Mouse (Mus musculus) kidney, embryonic 16.5 days (tissue): ENCODE measurements around the gene Cers5. TPM values are rescaled to one million over a fixed set of nuclear protein-coding genes. Genes with fewer than 3 reads are reported as not detected.

Experiments used
- ATAC-seq: fragments of 200-750 bp; cut with Nextera tagmentation; 2 replicates; pipeline ENCODE4 v1.8.0; 2017; ENCODE audit warnings: moderate TSS enrichment; ENCODE audit not compliant: low FRiP score, low TSS enrichment
- H3K27ac ChIP-seq: fragments of 300-500 bp; sonication (generic); 2 replicates; pipeline ENCODE4 v1.5.1; 2014; ENCODE audit warnings: low read length
- H3K27me3 ChIP-seq: fragments of 300-500 bp; sonication (generic); 2 replicates; pipeline ENCODE4 v1.6.1; 2014; ENCODE audit warnings: low read length, control low read depth, mixed read lengths; ENCODE audit not compliant: insufficient read depth
- H3K36me3 ChIP-seq: fragments of 300-500 bp; sonication (generic); 2 replicates; pipeline ENCODE4 v1.6.1; 2014; ENCODE audit warnings: low read length, control low read depth, mixed read lengths; ENCODE audit not compliant: insufficient read depth
- H3K4me1 ChIP-seq: fragments of 300-500 bp; sonication (generic); 2 replicates; pipeline ENCODE4 v1.6.1; 2014; ENCODE audit warnings: low read length, control low read depth, mixed read lengths; ENCODE audit not compliant: insufficient read depth
- H3K4me2 ChIP-seq: fragments of 300-500 bp; sonication (generic); replicated peaks from 2 replicates; pipeline ENCODE4 v1.6.1; 2014; ENCODE audit warnings: low read depth, low read length
- H3K4me3 ChIP-seq: fragments of 300-500 bp; sonication (generic); 2 replicates; pipeline ENCODE4 v1.5.1; 2014; ENCODE audit warnings: mild to moderate bottlenecking, low read length
- H3K9ac ChIP-seq: fragments of 300-500 bp; sonication (generic); replicated peaks from 2 replicates; pipeline ENCODE4 v1.6.1; 2014; ENCODE audit warnings: low read length
- H3K9me3 ChIP-seq: fragments of 300-500 bp; sonication (generic); 2 replicates; pipeline ENCODE4 v1.6.1; 2016; ENCODE audit warnings: low read length, control low read depth
- WGBS: fragments of 180-500 bp; shearing (Covaris S2); extraction: QIAGEN DNeasy Blood & Tissue Kit; methylation state at CpG from one replicate; pipeline ENCODE4 v1.1.7; 2014; 5-methylcytosine and 5-hydroxymethylcytosine counted together
- polyA plus RNA-seq: library from polyadenylated mRNA; unstranded; fragments of >200 nt; fragmentation: Nextera tagmentation; extraction: Ambion mirVana; gene quantifications from 2 replicates; pipeline ENCODE4 v1.2.1, GENCODE M21; 2015

Cers5 gene
- polyA plus RNA-seq, 1 experiment from 2014 or later, result 87.2 TPM

DNA sequence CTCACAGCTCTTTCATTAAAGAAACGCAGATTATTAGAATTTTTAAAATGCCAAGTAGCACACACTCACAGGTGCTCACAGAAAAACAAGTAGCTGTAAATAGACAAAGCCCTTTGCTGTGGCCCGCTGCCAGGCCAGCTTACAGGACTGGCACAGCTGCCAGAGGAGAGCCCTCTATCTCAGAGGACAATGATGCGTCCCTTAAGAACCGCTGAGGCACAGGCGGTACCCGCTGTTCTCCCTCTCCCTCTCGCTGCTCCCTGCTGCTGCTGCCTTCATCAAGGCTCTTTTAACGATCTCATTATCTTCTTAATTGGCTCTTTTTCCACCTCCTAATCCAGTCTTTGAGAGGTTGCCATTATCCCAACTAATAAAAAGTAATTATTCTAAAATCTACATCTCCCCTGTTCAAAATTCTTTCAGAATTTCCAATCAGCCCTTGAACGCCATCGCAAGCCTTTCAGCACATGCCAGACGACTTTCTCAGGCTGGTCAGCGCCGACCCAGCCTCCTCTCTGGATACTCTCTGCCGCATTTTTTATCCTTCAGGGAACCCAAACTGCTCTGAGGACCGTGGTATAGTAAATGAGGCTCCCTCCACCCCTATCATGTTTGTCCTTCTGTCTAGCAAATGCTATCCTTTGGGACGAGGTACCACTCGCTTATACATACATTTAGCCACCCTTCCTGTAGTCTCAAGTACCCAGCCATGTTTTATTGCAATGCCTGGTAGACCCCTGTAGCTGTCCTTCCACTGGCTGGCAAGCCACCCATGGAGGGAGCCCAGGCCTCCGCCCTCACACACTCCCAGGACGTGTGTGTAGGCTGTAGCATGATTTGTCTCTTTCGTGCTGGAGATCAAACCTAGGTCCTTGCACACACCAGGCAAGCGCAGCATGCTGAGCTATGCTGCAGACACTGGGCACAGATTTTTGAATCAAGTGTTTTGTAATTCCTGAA is 35.4 kb upstream of the Cers5 start:
- no peak for ATAC-seq
- no peak overlapping the region for H3K4me3 ChIP-seq
- H3K4me2 ChIP-seq, result no peak overlapping the region
- H3K4me1 ChIP-seq, result peaks cover 11% of the 10 kb centered on the region
- no peak overlapping the region for H3K27ac ChIP-seq
- no peak overlapping the region for H3K9ac ChIP-seq
- no peaks in the 10 kb centered on the region for H3K27me3 ChIP-seq
- 62% methylated on average over 21 of the region's 21 CpGs for WGBS
- peaks cover 23% of the 10 kb centered on the region for H3K36me3 ChIP-seq
- no peaks in the 10 kb centered on the region for H3K9me3 ChIP-seq

- no peak overlapping the region for H3K27ac ChIP-seq
- H3K4me2 ChIP-seq, result no peak overlapping the region
- no peak overlapping the region for H3K9ac ChIP-seq
- ATAC-seq, result no peak
- peaks cover 23% of the 10 kb centered on the region for H3K36me3 ChIP-seq
- WGBS, result 53% methylated on average over 7 of the region's 7 CpGs
- no peak overlapping the region for H3K4me3 ChIP-seq
- peaks cover 15% of the 10 kb centered on the region for H3K4me1 ChIP-seq
- no peaks in the 10 kb centered on the region for H3K27me3 ChIP-seq
- H3K9me3 ChIP-seq, result no peaks in the 10 kb centered on the region
Measured at GRCm38 (mm10) chr15:99806171-99806570, 33.5 kb upstream of the Cers5 start.

- no peak overlapping the region for H3K4me3 ChIP-seq
- no peaks in the 10 kb centered on the region for H3K27me3 ChIP-seq
- peaks cover 15% of the 10 kb centered on the region for H3K4me1 ChIP-seq
- no peak for ATAC-seq
- 96% methylated on average over 4 of the region's 4 CpGs for WGBS
- H3K4me2 ChIP-seq, result no peak overlapping the region
- peaks cover 23% of the 10 kb centered on the region for H3K36me3 ChIP-seq
- no peak overlapping the region for H3K9ac ChIP-seq
- H3K9me3 ChIP-seq, result no peaks in the 10 kb centered on the region
- no peak overlapping the region for H3K27ac ChIP-seq
Measured at GRCm38 (mm10) chr15:99805673-99806072, 33.0 kb upstream of the Cers5 start.

DNA sequence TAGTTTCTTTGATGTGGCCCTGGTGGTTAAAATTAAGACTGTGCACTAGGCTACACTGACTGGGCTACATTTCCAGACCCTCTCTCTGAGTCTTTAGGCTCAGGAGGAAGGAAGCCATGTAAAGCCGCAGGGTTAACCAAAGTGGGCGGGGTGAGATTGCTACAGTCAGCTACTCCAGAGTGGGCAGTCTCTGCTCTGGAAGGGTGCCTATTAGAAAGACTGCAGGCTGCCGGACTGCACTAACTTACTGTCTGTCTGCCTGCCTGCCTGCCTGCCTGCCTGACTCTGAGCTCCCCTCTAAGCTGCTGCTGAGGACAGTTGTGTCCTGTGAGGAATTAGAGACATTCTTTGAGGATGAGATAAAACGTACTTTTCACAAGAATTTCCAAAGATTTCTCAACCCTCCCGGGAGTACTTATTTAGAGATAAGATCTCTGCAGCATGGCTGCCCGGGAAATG is 30.5 kb upstream of the Cers5 start:
- Histone ChIP-seq H3K4me1 (peaks cover 15% of the 10 kb centered on the region), H3K27ac (peak overlapping the region; percentile 23), H3K36me3 (peaks cover 28% of the 10 kb centered on the region), H3K9ac (no peak overlapping the region), H3K4me2 (no peak overlapping the region), H3K27me3 (no peaks in the 10 kb centered on the region), H3K9me3 (no peaks in the 10 kb centered on the region), H3K4me3 (no peak overlapping the region)
- 19% methylated on average over 6 of the region's 6 CpGs for WGBS
- ATAC-seq, result peak; percentile 85

DNA sequence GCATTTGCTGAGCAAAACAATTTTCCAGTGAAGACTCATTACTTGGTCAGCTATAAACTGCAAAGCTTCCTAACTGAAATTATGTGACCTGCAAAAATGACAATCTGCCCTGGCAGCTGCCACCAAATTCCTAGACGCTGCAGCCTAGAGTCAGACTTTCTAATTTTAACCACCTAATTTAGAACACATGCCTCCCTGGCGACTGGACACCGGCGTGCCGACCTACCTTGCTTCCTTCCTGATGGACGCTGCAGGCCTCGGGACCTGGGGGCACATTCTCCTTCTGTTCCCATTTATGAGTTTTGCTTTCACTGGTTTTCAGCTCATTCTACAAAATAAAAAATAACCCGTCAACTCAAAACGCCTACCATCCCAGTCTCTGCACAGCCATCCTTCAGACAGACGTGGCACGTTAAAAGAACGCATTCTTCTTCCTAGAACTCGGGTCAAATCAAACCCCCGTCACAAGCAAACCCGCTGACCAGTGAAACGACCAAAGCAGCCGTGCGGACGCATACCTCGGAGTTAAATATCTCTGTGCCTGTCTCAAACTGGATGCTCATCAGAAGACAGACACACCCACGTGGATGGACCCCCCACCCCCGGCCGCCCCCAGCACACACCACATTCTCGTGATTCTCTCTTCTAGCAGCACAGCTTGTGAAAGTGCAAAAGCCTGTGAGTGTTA is 29.3 kb upstream of the Cers5 start:
- Histone ChIP-seq H3K4me1 (peaks cover 15% of the 10 kb centered on the region), H3K9me3 (no peaks in the 10 kb centered on the region), H3K4me2 (no peak overlapping the region; the same call in 1 of the 2 replicates), H3K4me3 (no peak overlapping the region), H3K9ac (no peak overlapping the region), H3K36me3 (peaks cover 24% of the 10 kb centered on the region), H3K27me3 (no peaks in the 10 kb centered on the region), H3K27ac (no peak overlapping the region)
- WGBS, result 41% methylated on average over 24 of the region's 24 CpGs
- ATAC-seq, result no peak

GRCm38 (mm10) chr15:99799706-99800105 is 27.0 kb upstream of the Cers5 start:
- 78% methylated on average over 6 of the region's 6 CpGs for WGBS
- peaks cover 10% of the 10 kb centered on the region; the same call in 1 of the 2 replicates for H3K36me3 ChIP-seq

DNA sequence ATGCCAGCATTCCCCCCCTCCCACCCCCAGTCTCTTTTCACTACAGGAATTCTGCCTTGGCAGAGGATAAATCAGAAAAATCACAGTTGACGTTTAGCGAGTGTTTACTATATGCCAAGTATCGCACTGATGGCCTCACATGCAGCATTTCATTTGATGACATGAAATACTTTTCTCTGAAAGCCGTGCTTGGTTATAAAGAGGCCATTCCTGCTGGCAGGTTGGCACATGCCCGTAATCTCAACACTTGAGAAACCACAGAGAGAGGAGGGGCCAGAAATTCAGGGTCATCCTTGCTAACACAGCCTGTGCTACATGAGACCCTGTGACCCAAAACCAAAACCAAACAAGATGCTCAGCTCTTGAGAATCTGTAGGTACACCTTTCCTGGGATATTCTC is 25.2 kb upstream of the Cers5 start:
- peaks cover 19% of the 10 kb centered on the region for H3K36me3 ChIP-seq
- no peak overlapping the region for H3K9ac ChIP-seq
- H3K27ac ChIP-seq, result no peak overlapping the region
- no peak for ATAC-seq
- 73% methylated on average over 5 of the region's 5 CpGs for WGBS
- no peaks in the 10 kb centered on the region for H3K27me3 ChIP-seq
- no peaks in the 10 kb centered on the region for H3K9me3 ChIP-seq
- H3K4me3 ChIP-seq, result no peak overlapping the region
- H3K4me1 ChIP-seq, result peaks cover 2% of the 10 kb centered on the region; the same call in 1 of the 2 replicates
- no peak overlapping the region for H3K4me2 ChIP-seq

More at GRCm38 (mm10) chr15:99799706-99800105, 27.0 kb upstream of the Cers5 start:
- Histone ChIP-seq H3K27ac (no peak overlapping the region), H3K4me1 (peaks cover 15% of the 10 kb centered on the region), H3K4me3 (no peak overlapping the region), H3K9ac (no peak overlapping the region), H3K4me2 (no peak overlapping the region), H3K27me3 (no peaks in the 10 kb centered on the region), H3K9me3 (no peaks in the 10 kb centered on the region)
- ATAC-seq, result no peak

GRCm38 (mm10) chr15:99796735-99797134 is 24.1 kb upstream of the Cers5 start:
- H3K9ac ChIP-seq, result no peak overlapping the region
- WGBS, result 67% methylated on average over 9 of the region's 9 CpGs
- H3K27ac ChIP-seq, result no peak overlapping the region
- no peak overlapping the region for H3K4me2 ChIP-seq
- no peaks in the 10 kb centered on the region for H3K9me3 ChIP-seq
- H3K27me3 ChIP-seq, result no peaks in the 10 kb centered on the region
- no peak overlapping the region for H3K4me3 ChIP-seq
- peaks cover 28% of the 10 kb centered on the region for H3K36me3 ChIP-seq
- ATAC-seq, result no peak
- no peaks in the 10 kb centered on the region for H3K4me1 ChIP-seq

GRCm38 (mm10) chr15:99796066-99796465 is 23.4 kb upstream of the Cers5 start:
- H3K4me2 ChIP-seq, result no peak overlapping the region
- no peak overlapping the region for H3K4me3 ChIP-seq
- H3K9me3 ChIP-seq, result no peaks in the 10 kb centered on the region
- no peaks in the 10 kb centered on the region for H3K4me1 ChIP-seq
- no peak overlapping the region for H3K27ac ChIP-seq
- no peak overlapping the region for H3K9ac ChIP-seq
- peaks cover 35% of the 10 kb centered on the region for H3K36me3 ChIP-seq
- no peaks in the 10 kb centered on the region for H3K27me3 ChIP-seq
- ATAC-seq, result no peak
- 85% methylated on average over 3 of the region's 3 CpGs for WGBS
